ENCODE assay signal across 8 mouse cellular contexts in genomic region chr5:121593451-121594401, GRCm38 (mm10). TPM values are rescaled to one million over a fixed set of nuclear protein-coding genes. Genes with fewer than 3 reads are reported as not detected.
DNase-seq lines count a peak whose midpoint lies in the region; ATAC-seq and TF ChIP-seq lines count a peak whose summit lies in the region.

Gene Aldh2, minus strand, starts transcription at chr5:121593824.

- 0 out of 2 replicates have a peak, but pooled peaks have one; percentile 23 for TF ChIP-seq POLR2A in limb, embryonic 14.5 days (IDR thresholded peaks at IDR 0.05; ENCODE audit: borderline replicate concordance, extremely low read depth, insufficient read depth, insufficient read length)

- H3K9me3 ChIP-seq in embryonic facial prominence, embryonic 14.5 days (ENCODE audit: control insufficient read depth, low read length), result no peaks in the 10 kb centered on the region
- H3K9me3 ChIP-seq in limb, embryonic 14.5 days (ENCODE audit: control insufficient read depth, low read length), result no peaks in the 10 kb centered on the region
- no peaks in the 10 kb centered on the region for H3K9me3 ChIP-seq in midbrain, postnatal 0 days (ENCODE audit: low read length)

- peak within 1 kb of the TSS; percentile 75 for H3K4me3 ChIP-seq in embryonic facial prominence, embryonic 14.5 days (ENCODE audit: low read depth, low read length)
- peak within 1 kb of the TSS; percentile 81 for H3K4me3 ChIP-seq in limb, embryonic 14.5 days (replicated peaks; ENCODE audit: low read length)
- H3K4me3 ChIP-seq in midbrain, postnatal 0 days (ENCODE audit: low read depth, low read length), result peak within 1 kb of the TSS; percentile 53

- peak; percentile 91 for ATAC-seq in embryonic facial prominence, embryonic 14.5 days (ENCODE audit: low read depth)
- ATAC-seq in limb, embryonic 14.5 days (ENCODE audit: low FRiP score, low read depth), result peak; percentile 90
- ATAC-seq in midbrain, postnatal 0 days (ENCODE audit: low FRiP score), result peak; percentile 84

- H3K9ac ChIP-seq in embryonic facial prominence, embryonic 14.5 days (ENCODE audit: low read depth, low read length), result peak within 1 kb of the TSS; percentile 86
- peak within 1 kb of the TSS; percentile 83 for H3K9ac ChIP-seq in limb, embryonic 14.5 days (ENCODE audit: low read depth, low read length, severe bottlenecking)
- peak within 1 kb of the TSS; percentile 45 for H3K9ac ChIP-seq in midbrain, postnatal 0 days (replicated peaks; ENCODE audit: low read length, poor library complexity, severe bottlenecking)

- peak within 1 kb of the TSS; percentile 86 for H3K27ac ChIP-seq in embryonic facial prominence, embryonic 14.5 days (replicated peaks; ENCODE audit: low read depth, low read length)
- peak within 1 kb of the TSS; percentile 78 for H3K27ac ChIP-seq in limb, embryonic 14.5 days (replicated peaks; ENCODE audit: low read depth, low read length)
- peak within 1 kb of the TSS; percentile 71 for H3K27ac ChIP-seq in midbrain, postnatal 0 days (ENCODE audit: low read depth, low read length)

- DNase-seq in 3T3-L1 (ENCODE audit: low read depth, low spot score), result peak; percentile 84
- peak; percentile 72 to 77 for DNase-seq in adrenal gland, postnatal 4 days (ENCODE audit: low spot score in 2 of 2)
- DNase-seq in embryonic facial prominence, embryonic 14.5 days (ENCODE audit: low spot score), result peak; percentile 94
- peak; percentile 86 for DNase-seq in heart, adult 8-10 months (ENCODE audit: low spot score)
- peak; percentile 94 for DNase-seq in kidney, adult 9 months
- peak; percentile 90 for DNase-seq in limb, embryonic 14.5 days (ENCODE audit: low spot score)
- peak; percentile 90 for DNase-seq in midbrain, postnatal 0 days (ENCODE audit: low spot score)
- DNase-seq in spleen, postnatal 14 days (ENCODE audit: low spot score in 2 of 2), result peak; percentile 64 to 81

- H3K4me1 ChIP-seq in embryonic facial prominence, embryonic 14.5 days (ENCODE audit: control insufficient read depth, insufficient read depth, low read length), result 0 out of 2 replicates have a peak, but pooled peaks cover 8% of the 10 kb centered on the region
- H3K4me1 ChIP-seq in limb, embryonic 14.5 days (ENCODE audit: control insufficient read depth, insufficient read depth, low read length), result peaks cover 14% of the 10 kb centered on the region
- H3K4me1 ChIP-seq in midbrain, postnatal 0 days (ENCODE audit: insufficient read depth, low read length), result 0 out of 2 replicates have a peak, but pooled peaks cover 3% of the 10 kb centered on the region

- no peaks in the 10 kb centered on the region for H3K27me3 ChIP-seq in embryonic facial prominence, embryonic 14.5 days (replicated peaks; ENCODE audit: control insufficient read depth, insufficient read depth, low read length)
- H3K27me3 ChIP-seq in limb, embryonic 14.5 days (ENCODE audit: control insufficient read depth, insufficient read depth, low read length), result no peaks in the 10 kb centered on the region
- H3K27me3 ChIP-seq in midbrain, postnatal 0 days (ENCODE audit: insufficient read depth, low read length), result no peaks in the 10 kb centered on the region

- H3K4me2 ChIP-seq in embryonic facial prominence, embryonic 14.5 days (ENCODE audit: low read depth, low read length), result peak within 1 kb of the TSS; percentile 70
- H3K4me2 ChIP-seq in limb, embryonic 14.5 days (replicated peaks; ENCODE audit: low read depth, low read length, severe bottlenecking), result peak within 1 kb of the TSS; percentile 59
- peak within 1 kb of the TSS; percentile 93 for H3K4me2 ChIP-seq in midbrain, postnatal 0 days (ENCODE audit: low read depth, low read length, poor library complexity, severe bottlenecking)

- H3K36me3 ChIP-seq in embryonic facial prominence, embryonic 14.5 days (ENCODE audit: control insufficient read depth, insufficient read depth, low read length), result no peaks in the 10 kb centered on the region
- H3K36me3 ChIP-seq in limb, embryonic 14.5 days (ENCODE audit: control insufficient read depth, insufficient read depth, low read length), result no peaks in the 10 kb centered on the region; the same call in 1 of the 2 replicates
- H3K36me3 ChIP-seq in midbrain, postnatal 0 days (ENCODE audit: insufficient read depth, low read length), result no peaks in the 10 kb centered on the region

- peak; percentile 49 for TF ChIP-seq CTCF in midbrain, postnatal 0 days (IDR thresholded peaks at IDR 0.05)

- 2% methylated on average over 43 of the region's 47 CpGs for WGBS in embryonic facial prominence, embryonic 14.5 days
- WGBS in limb, embryonic 14.5 days, result 2% methylated on average over 45 of the region's 47 CpGs
- 2% methylated on average over 41 of the region's 47 CpGs for WGBS in midbrain, postnatal 0 days

RNA-seq across cellular contexts. Expression of gene Aldh2, which starts in this region (rescaled TPM):
- 100 to 1,000 TPM; 858 to 942 TPM for total RNA-seq in adrenal gland, postnatal 4 days (2021)
- polyA plus RNA-seq in embryonic facial prominence, embryonic 14.5 days (2014; fragmentation: Nextera tagmentation; extraction: Ambion mirVana), result 87.8 and 93.0 TPM in 2 replicates
- total RNA-seq in heart, adult 8-10 months (2022), result 100 to 1,000 TPM; 363 to 434 (median 401) TPM
- 328 and 418 TPM in 2 replicates for polyA plus RNA-seq in limb, embryonic 14.5 days (2012; rRNA removed)
- 108 and 134 TPM in 2 replicates for polyA plus RNA-seq in limb, embryonic 14.5 days (2014; fragmentation: Nextera tagmentation; extraction: Ambion mirVana)
- 104 TPM in 2 replicates for total RNA-seq in midbrain, postnatal 0 days (2014; rRNA removed)
- 139 and 147 TPM in 2 replicates for polyA plus RNA-seq in midbrain, postnatal 0 days (2015; fragmentation: Nextera tagmentation; extraction: Ambion mirVana)

Comparison
In these comparisons a context has a peak if more than half of its experiments do, and no peak if none do; other contexts are left out.
1. Peak in every context shown above with its lines: DNase-seq, ATAC-seq, H3K4me3 ChIP-seq and H3K27ac ChIP-seq.